Mouse (Mus musculus) CH12.LX (cell line): ENCODE measurements around the gene Spic.

Experiments
- CTCF ChIP-seq, 2 experiments: IDR thresholded peaks in 1 of 2; conservative IDR thresholded peaks in 1 of 2; 2 replicates each; pipeline ENCODE4 v1.5.1; 2011 to 2012; ENCODE audit warnings: low read depth in 2 of 2, low read length in 2 of 2, improper control_type of control experiment in 1 of 2, inconsistent platforms in 1 of 2, mild to moderate bottlenecking in 1 of 2, moderate library complexity in 1 of 2
- EP300 ChIP-seq: IDR thresholded peaks from 2 replicates; pipeline ENCODE4 v1.6.1; 2011; ENCODE audit warnings: low read length, improper control_type of control experiment
- GABPA ChIP-seq: IDR thresholded peaks from 2 replicates; pipeline ENCODE4 v1.6.1; 2012; ENCODE audit warnings: low read depth, low read length, improper control_type of control experiment, inconsistent platforms; ENCODE audit not compliant: insufficient replicate concordance
- MAFK ChIP-seq: IDR thresholded peaks from 2 replicates; pipeline ENCODE4 v1.6.1; 2011; ENCODE audit warnings: low read length, improper control_type of control experiment; ENCODE audit not compliant: insufficient replicate concordance
- NRF1 ChIP-seq: IDR thresholded peaks from 2 replicates; pipeline ENCODE4 v1.6.1; 2014; ENCODE audit warnings: low read depth, mild to moderate bottlenecking, inconsistent platforms, low read length, improper control_type of control experiment, moderate library complexity
- POLR2A ChIP-seq: IDR thresholded peaks from 2 replicates; pipeline ENCODE4 v1.6.1; 2011; ENCODE audit warnings: low read depth, mild to moderate bottlenecking, improper control_type of control experiment, low read length
- SIN3A ChIP-seq: IDR thresholded peaks from 2 replicates; pipeline ENCODE4 v1.6.1; 2012; ENCODE audit warnings: low read length, improper control_type of control experiment, inconsistent platforms
- USF1 ChIP-seq: IDR thresholded peaks from 2 replicates; pipeline ENCODE4 v1.6.1; 2014; ENCODE audit warnings: low read depth, mild to moderate bottlenecking, inconsistent platforms, low read length, improper control_type of control experiment
- USF2 ChIP-seq: conservative IDR thresholded peaks from 2 replicates; pipeline ENCODE4 v1.6.1; 2011; ENCODE audit warnings: low read depth, low read length, improper control_type of control experiment
- ZMIZ1 ChIP-seq: IDR thresholded peaks from 2 replicates; pipeline ENCODE4 v1.6.1; 2012; ENCODE audit warnings: low read depth, mild to moderate bottlenecking, inconsistent platforms, low read length, improper control_type of control experiment

GRCm38 (mm10) chr10:88732309-88732622 is 47.5 kb upstream of the Spic start:
- TF ChIP-seq MAFK (no peak), NRF1 (no peak), EP300 (no peak), POLR2A (no peak), ZMIZ1 (no peak), USF2 (no peak), GABPA (no peak), CTCF (conservative IDR thresholded peaks at IDR 0.05 in 1 of 2, IDR thresholded peaks at IDR 0.05 in 1 of 2; ENCODE audit: low read depth in 2 of 2, low read length in 2 of 2) (no peak), USF1 (no peak), SIN3A (no peak)
